Mouse (Mus musculus) midbrain, postnatal 0 days (tissue): Measurements from ENCODE around the gene Xpnpep3. TPM values are rescaled to one million over a fixed set of nuclear protein-coding genes. Genes with fewer than 3 reads are reported as not detected.
"Not testable (repeated sequence)": the region's sequence is repeated elsewhere in the genome, so short reads cannot be mapped to it uniquely, and the experiment has no call there.

ENCODE experiments used
- ATAC-seq: fragments of 200-750 bp; cut with Nextera tagmentation; 2 replicates; pipeline ENCODE4 v1.8.0; 2017; ENCODE audit warnings: moderate number of reproducible peaks, mild to moderate bottlenecking, moderate TSS enrichment, moderate library complexity; ENCODE audit not compliant: low FRiP score
- DNase-seq: peaks from one replicate; pipeline ENCODE4 v3.0.0-alpha.2; 2015; ENCODE audit warnings: low spot score
- H3K27ac ChIP-seq: fragments of 300-500 bp; sonication (generic); 2 replicates; pipeline ENCODE4 v1.5.1; 2014; ENCODE audit warnings: low read depth, mild to moderate bottlenecking, low read length, mixed read lengths
- H3K27me3 ChIP-seq: fragments of 300-500 bp; sonication (generic); 2 replicates; pipeline ENCODE4 v1.6.1; 2014; ENCODE audit warnings: low read length, control low read depth, mixed read lengths; ENCODE audit not compliant: insufficient read depth
- H3K36me3 ChIP-seq: fragments of 300-500 bp; sonication (generic); 2 replicates; pipeline ENCODE4 v1.6.1; 2014; ENCODE audit warnings: low read length, control low read depth, mixed read lengths; ENCODE audit not compliant: insufficient read depth
- H3K4me1 ChIP-seq: fragments of 300-500 bp; sonication (generic); 2 replicates; pipeline ENCODE4 v1.6.1; 2014; ENCODE audit warnings: mild to moderate bottlenecking, control low read depth, antibody characterized with exemption, low read length, mixed read lengths; ENCODE audit not compliant: insufficient read depth
- H3K4me2 ChIP-seq: fragments of 300-500 bp; sonication (generic); 2 replicates; pipeline ENCODE4 v1.6.1; 2014; ENCODE audit warnings: low read depth, mild to moderate bottlenecking, low read length, mixed read lengths; ENCODE audit not compliant: poor library complexity, severe bottlenecking
- H3K4me3 ChIP-seq: fragments of 300-500 bp; sonication (generic); 2 replicates; pipeline ENCODE4 v1.5.1; 2014; ENCODE audit warnings: low read depth, mild to moderate bottlenecking, low read length, moderate library complexity
- H3K9ac ChIP-seq: fragments of 300-500 bp; sonication (generic); replicated peaks from 2 replicates; pipeline ENCODE4 v1.6.1; 2014; ENCODE audit warnings: mild to moderate bottlenecking, low read length, moderate library complexity, mixed read lengths; ENCODE audit not compliant: poor library complexity, severe bottlenecking
- H3K9me3 ChIP-seq: fragments of 300-500 bp; sonication (generic); 2 replicates; pipeline ENCODE4 v1.6.1; 2016; ENCODE audit warnings: low read length, control low read depth
- CTCF ChIP-seq: IDR thresholded peaks from 2 replicates; pipeline ENCODE4 v1.5.1; 2016; ENCODE audit warnings: antibody characterized with exemption, mild to moderate bottlenecking
- WGBS: fragments of 180-500 bp; shearing (Covaris S2); extraction: QIAGEN DNeasy Blood & Tissue Kit; methylation state at CpG from one replicate; pipeline ENCODE4 v1.1.7; 2014; 5-methylcytosine and 5-hydroxymethylcytosine counted together
- polyA plus RNA-seq: library from polyadenylated mRNA; unstranded; fragments of >200 nt; fragmentation: Nextera tagmentation; extraction: Ambion mirVana; gene quantifications from 2 replicates; pipeline ENCODE4 v1.2.1, GENCODE M21; 2015
- total RNA-seq: library from RNA; depleted of rRNA; stranded (reverse); fragments of >200 nt; gene quantifications from 2 replicates; pipeline ENCODE4 v1.2.3, GENCODE M21; 2014

Xpnpep3 gene
- total and polyA plus RNA-seq, 2 experiments from 2014 or later, result 5.4 to 13.8 TPM

GRCm38 (mm10) chr15:81408199-81408598 lies 8.3 kb downstream of the Xpnpep3 start, which contains the start of gene Dnajb7:
TSS of gene Dnajb7 (minus strand) at chr15:81408299.
- Histone ChIP-seq H3K4me3 (no peak within 1 kb of the TSS), H3K36me3 (no peaks in the 10 kb centered on the region), H3K4me2 (no peak within 1 kb of the TSS), H3K9ac (no peak within 1 kb of the TSS), H3K27me3 (no peaks in the 10 kb centered on the region), H3K9me3 (no peaks in the 10 kb centered on the region), H3K27ac (no peak within 1 kb of the TSS), H3K4me1 (no peaks in the 10 kb centered on the region)
- 96% methylated on average over 1 of the region's 1 CpGs for WGBS
- TF ChIP-seq CTCF, result no peak
- no peak for DNase-seq
- no peak for ATAC-seq

- not testable (repeated sequence) for H3K9ac ChIP-seq, H3K4me3 ChIP-seq, H3K36me3 ChIP-seq, H3K27me3 ChIP-seq, H3K4me1 ChIP-seq, H3K9me3 ChIP-seq, H3K27ac ChIP-seq, ATAC-seq
- DNase-seq, result peak; percentile 23
- WGBS, result 8% methylated on average over 22 of the region's 22 CpGs
- peak overlapping the region; percentile 24; the same call in 1 of the 2 replicates for H3K4me2 ChIP-seq
Observed at GRCm38 (mm10) chr15:81416763-81417310, 16.9 kb downstream of the Xpnpep3 start.

GRCm38 (mm10) chr15:81418065-81418464 lies 18.1 kb downstream of the Xpnpep3 start:
- no peak overlapping the region for H3K4me2 ChIP-seq
- ATAC-seq, result no peak
- 93% methylated on average over 4 of the region's 4 CpGs for WGBS
- H3K27me3 ChIP-seq, result no peaks in the 10 kb centered on the region
- no peaks in the 10 kb centered on the region for H3K36me3 ChIP-seq
- H3K4me3 ChIP-seq, result no peak overlapping the region
- TF ChIP-seq CTCF, result no peak
- no peaks in the 10 kb centered on the region for H3K9me3 ChIP-seq
- no peaks in the 10 kb centered on the region for H3K4me1 ChIP-seq
- H3K27ac ChIP-seq, result no peak overlapping the region
- DNase-seq, result no peak
- H3K9ac ChIP-seq, result no peak overlapping the region

- ATAC-seq, result no peak
- H3K27me3 ChIP-seq, result no peaks in the 10 kb centered on the region
Observed at GRCm38 (mm10) chr15:81421454-81421853, 21.5 kb downstream of the Xpnpep3 start.

GRCm38 (mm10) chr15:81422156-81422681 lies 22.3 kb downstream of the Xpnpep3 start:
- DNase-seq, result no peak
- Histone ChIP-seq H3K36me3 (peaks cover under 1% of the 10 kb centered on the region), H3K9ac (no peak overlapping the region), H3K4me2 (no peak overlapping the region), H3K4me1 (no peaks in the 10 kb centered on the region), H3K27ac (no peak overlapping the region), H3K4me3 (no peak overlapping the region), H3K27me3 (no peaks in the 10 kb centered on the region), H3K9me3 (no peaks in the 10 kb centered on the region)
- TF ChIP-seq CTCF, result no peak
- WGBS, result 65% methylated on average over 7 of the region's 7 CpGs
- no peak for ATAC-seq

More at GRCm38 (mm10) chr15:81421454-81421853, 21.5 kb downstream of the Xpnpep3 start:
- no peaks in the 10 kb centered on the region for H3K9me3 ChIP-seq
- H3K4me2 ChIP-seq, result no peak overlapping the region
- no peak overlapping the region for H3K27ac ChIP-seq
- H3K36me3 ChIP-seq, result no peaks in the 10 kb centered on the region
- H3K4me1 ChIP-seq, result no peaks in the 10 kb centered on the region
- DNase-seq, result no peak
- 63% methylated on average over 1 of the region's 1 CpGs for WGBS
- no peak overlapping the region for H3K9ac ChIP-seq
- H3K4me3 ChIP-seq, result no peak overlapping the region
- no peak for TF ChIP-seq CTCF

GRCm38 (mm10) chr15:81425311-81425710 lies 25.4 kb downstream of the Xpnpep3 start:
- ATAC-seq, result no peak
- no peak overlapping the region for H3K9ac ChIP-seq
- no peak for DNase-seq
- H3K9me3 ChIP-seq, result no peaks in the 10 kb centered on the region
- no peak overlapping the region for H3K27ac ChIP-seq
- TF ChIP-seq CTCF, result no peak
- no peak overlapping the region for H3K4me2 ChIP-seq
- no peaks in the 10 kb centered on the region for H3K27me3 ChIP-seq
- H3K4me3 ChIP-seq, result no peak overlapping the region
- H3K36me3 ChIP-seq, result peaks cover 9% of the 10 kb centered on the region
- H3K4me1 ChIP-seq, result no peaks in the 10 kb centered on the region
- WGBS, result 88% methylated on average over 3 of the region's 3 CpGs
